Mouse (Mus musculus): ENCODE results near the gene Trem2. TPM values are rescaled to one million over a fixed set of nuclear protein-coding genes. Genes with fewer than 3 reads are reported as not detected.
"Not testable (repeated sequence)": the region's sequence is repeated elsewhere in the genome, so short reads cannot be mapped to it uniquely, and the experiment has no call there.

Trem2 gene
- polyA plus RNA-seq, 1 experiment from 2014 or later, result 3.0 TPM

DNA sequence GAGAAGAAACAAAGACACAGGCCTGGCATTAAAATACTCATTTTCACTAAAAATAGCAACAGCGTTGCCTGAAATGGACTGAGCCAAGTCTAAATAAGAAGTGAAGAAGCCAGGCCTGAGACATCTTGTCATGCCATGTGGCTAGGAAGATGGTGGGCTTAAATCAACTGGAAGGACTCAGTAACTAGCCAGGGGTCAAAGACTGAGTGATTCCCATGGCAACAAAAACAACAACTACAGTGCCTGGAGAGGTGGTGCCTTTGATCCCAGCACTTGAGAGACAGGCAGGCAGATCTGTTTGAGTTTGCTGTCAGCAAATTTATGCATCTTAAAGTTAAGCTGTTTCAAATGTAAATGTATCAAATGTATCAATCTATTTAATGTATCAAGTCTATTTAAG, 5.9 kb upstream of the Trem2 start:
- WGBS (ENCODE audit: insufficient replicate concordance), result 84% methylated on average over 1 of the region's 1 CpGs
- no peak for ATAC-seq (ENCODE audit: low read depth)
- no peak overlapping the region for H3K4me3 ChIP-seq (ENCODE audit: low read depth, low read length)
- H3K4me2 ChIP-seq (ENCODE audit: low read depth, low read length), result no peak overlapping the region
- H3K9ac ChIP-seq (ENCODE audit: low read depth, low read length), result no peak overlapping the region
- H3K4me1 ChIP-seq (ENCODE audit: control insufficient read depth, low read depth, low read length), result peaks cover 2% of the 10 kb centered on the region; the same call in 1 of the 2 replicates
- H3K9me3 ChIP-seq (replicated peaks; ENCODE audit: control insufficient read depth, low read length), result no peaks in the 10 kb centered on the region
- H3K27ac ChIP-seq (ENCODE audit: low read length), result no peak overlapping the region
- no peaks in the 10 kb centered on the region for H3K36me3 ChIP-seq (ENCODE audit: control insufficient read depth, insufficient read depth)
- H3K27me3 ChIP-seq (ENCODE audit: control insufficient read depth, insufficient read depth, low read depth, low read length), result no peaks in the 10 kb centered on the region

DNA sequence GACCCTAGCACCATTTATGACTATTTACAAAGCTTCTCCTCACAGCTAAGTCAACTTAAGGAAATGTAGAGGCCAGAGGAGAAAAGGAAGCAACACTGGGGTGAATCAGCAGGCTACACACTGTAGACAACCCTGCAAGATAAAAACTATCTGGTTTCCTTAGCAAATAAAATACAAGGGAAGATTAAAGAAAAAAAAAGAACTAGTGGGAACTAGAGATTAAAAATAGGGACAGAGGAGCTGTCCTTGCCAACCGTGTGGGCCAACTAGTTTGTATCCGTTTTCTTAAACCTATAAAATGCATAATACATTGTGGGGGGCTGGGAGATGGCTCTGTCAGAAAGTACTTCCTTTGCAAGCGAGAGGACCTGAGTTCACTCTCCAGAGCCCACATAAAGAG, 4.3 kb upstream of the Trem2 start:
- H3K27ac ChIP-seq (ENCODE audit: low read length), result no peak overlapping the region
- H3K4me1 ChIP-seq (ENCODE audit: control insufficient read depth, low read depth, low read length), result peaks cover 2% of the 10 kb centered on the region; the same call in 1 of the 2 replicates
- WGBS (ENCODE audit: insufficient replicate concordance), result 13% methylated on average over 3 of the region's 3 CpGs
- no peaks in the 10 kb centered on the region for H3K9me3 ChIP-seq (replicated peaks; ENCODE audit: control insufficient read depth, low read length)
- peak; percentile 41; the same call in 1 of the 2 replicates for ATAC-seq (ENCODE audit: low read depth)
- no peak overlapping the region for H3K9ac ChIP-seq (ENCODE audit: low read depth, low read length)
- no peak overlapping the region for H3K4me3 ChIP-seq (ENCODE audit: low read depth, low read length)
- H3K4me2 ChIP-seq (ENCODE audit: low read depth, low read length), result no peak overlapping the region
- no peaks in the 10 kb centered on the region for H3K36me3 ChIP-seq (ENCODE audit: control insufficient read depth, insufficient read depth)
- H3K27me3 ChIP-seq (ENCODE audit: control insufficient read depth, insufficient read depth, low read depth, low read length), result no peaks in the 10 kb centered on the region

DNA sequence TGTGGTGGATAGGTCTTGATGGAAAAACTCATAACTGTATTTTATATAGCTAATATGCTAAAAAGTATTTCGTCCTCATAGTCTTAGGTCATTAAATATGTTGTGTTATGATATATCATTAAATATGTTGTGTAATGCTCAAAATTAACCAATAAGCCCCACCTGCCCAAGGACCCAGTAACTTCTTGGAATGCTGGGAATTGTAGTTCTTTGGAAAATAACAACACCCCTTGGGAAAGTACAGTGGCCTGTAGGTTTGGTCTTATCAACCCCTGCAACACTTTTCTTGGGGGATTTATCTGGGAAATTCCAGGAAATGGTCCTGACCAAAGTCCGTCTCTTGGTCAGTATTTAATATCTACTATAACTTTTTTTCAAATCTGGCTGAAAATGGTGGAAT, 3.1 kb upstream of the Trem2 start:
- Histone ChIP-seq H3K4me3 (ENCODE audit: low read depth, low read length) (no peak overlapping the region), H3K27me3 (ENCODE audit: control insufficient read depth, insufficient read depth, low read depth, low read length) (no peaks in the 10 kb centered on the region), H3K9ac (ENCODE audit: low read depth, low read length) (no peak overlapping the region), H3K36me3 (ENCODE audit: control insufficient read depth, insufficient read depth) (no peaks in the 10 kb centered on the region), H3K4me1 (ENCODE audit: control insufficient read depth, low read depth, low read length) (peaks cover 2% of the 10 kb centered on the region; the same call in 1 of the 2 replicates), H3K4me2 (ENCODE audit: low read depth, low read length) (no peak overlapping the region), H3K27ac (ENCODE audit: low read length) (no peak overlapping the region), H3K9me3 (replicated peaks; ENCODE audit: control insufficient read depth, low read length) (no peaks in the 10 kb centered on the region)
- no peak for ATAC-seq (ENCODE audit: low read depth)
- WGBS (ENCODE audit: insufficient replicate concordance), result 50% methylated on average over 2 of the region's 2 CpGs

DNA sequence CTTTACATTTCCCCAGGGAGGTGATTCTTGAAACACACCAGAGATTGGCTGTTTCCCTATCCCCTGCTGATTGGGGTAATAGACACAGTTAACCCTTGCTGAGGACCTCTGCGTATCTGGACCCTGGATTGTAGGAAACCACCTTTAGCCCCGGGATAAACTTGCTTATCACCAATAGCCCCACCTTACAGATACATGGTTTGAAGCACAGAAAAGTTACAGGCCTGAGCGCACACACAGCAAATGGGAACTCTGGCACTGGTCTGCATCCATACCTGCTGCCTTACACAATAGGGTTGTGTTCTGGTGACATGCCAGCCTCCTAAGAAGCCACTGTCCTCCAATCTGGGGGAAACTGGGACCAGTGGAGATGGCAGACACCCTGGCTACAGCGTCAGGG, 377 bp upstream of the Trem2 start:
- 60% methylated on average over 4 of the region's 4 CpGs for WGBS (ENCODE audit: insufficient replicate concordance)
- no peaks in the 10 kb centered on the region for H3K27me3 ChIP-seq (ENCODE audit: control insufficient read depth, insufficient read depth, low read depth, low read length)
- H3K9ac ChIP-seq (ENCODE audit: low read depth, low read length), result no peak overlapping the region
- H3K36me3 ChIP-seq (ENCODE audit: control insufficient read depth, insufficient read depth), result no peaks in the 10 kb centered on the region
- H3K4me3 ChIP-seq (ENCODE audit: low read depth, low read length), result no peak overlapping the region
- H3K4me1 ChIP-seq (ENCODE audit: control insufficient read depth, low read depth, low read length), result peaks cover 2% of the 10 kb centered on the region; the same call in 1 of the 2 replicates
- H3K27ac ChIP-seq (ENCODE audit: low read length), result no peak overlapping the region
- no peak for ATAC-seq (ENCODE audit: low read depth)
- no peak overlapping the region for H3K4me2 ChIP-seq (ENCODE audit: low read depth, low read length)
- no peaks in the 10 kb centered on the region for H3K9me3 ChIP-seq (replicated peaks; ENCODE audit: control insufficient read depth, low read length)

DNA sequence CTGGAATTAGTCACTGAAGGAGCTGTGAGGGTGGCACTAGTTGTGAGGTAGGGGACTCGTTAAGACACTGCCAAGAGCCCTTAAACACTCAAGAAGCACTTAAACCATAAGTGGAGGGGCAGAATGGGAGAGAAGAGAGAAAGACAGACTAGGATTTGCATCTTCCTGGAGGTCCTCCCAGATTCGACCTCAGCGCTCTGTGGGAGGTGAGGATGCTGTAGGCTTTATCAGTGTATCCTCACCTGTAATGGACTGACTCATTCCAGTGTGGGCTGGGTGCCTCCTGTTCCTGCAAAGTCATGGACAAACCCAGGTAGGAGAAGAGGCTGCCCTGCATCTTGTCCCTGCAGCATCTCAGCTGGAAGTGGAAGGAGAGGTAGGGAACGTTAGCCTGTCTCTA, 633 bp downstream of the Trem2 start:
- no peaks in the 10 kb centered on the region for H3K36me3 ChIP-seq (ENCODE audit: control insufficient read depth, insufficient read depth)
- no peak for ATAC-seq (ENCODE audit: low read depth)

DNA sequence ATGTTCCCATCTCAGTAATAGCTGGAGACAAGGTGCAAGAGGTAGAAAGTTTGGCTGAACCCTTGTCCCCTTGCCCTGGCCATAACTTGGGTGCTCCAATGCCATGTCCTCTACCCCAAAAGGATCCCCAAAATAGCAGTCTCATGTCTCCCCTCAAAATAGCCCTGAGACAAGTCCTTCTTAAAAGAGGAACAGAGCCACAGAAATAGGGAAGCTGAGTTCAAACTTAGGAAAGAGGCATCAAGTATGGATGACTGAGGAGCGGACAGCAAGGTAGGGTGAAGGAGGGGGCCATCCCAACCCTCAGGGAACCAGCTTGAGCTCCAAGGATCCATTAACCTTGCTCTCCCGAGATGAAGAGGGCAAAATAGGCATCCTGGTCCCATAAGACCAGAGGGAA, 1.1 kb downstream of the Trem2 start:
- no peak overlapping the region for H3K4me3 ChIP-seq (ENCODE audit: low read depth, low read length)
- 42% methylated on average over 2 of the region's 2 CpGs for WGBS (ENCODE audit: insufficient replicate concordance)

More for the DNA sequence above, 633 bp downstream of the Trem2 start:
- Histone ChIP-seq H3K27me3 (ENCODE audit: control insufficient read depth, insufficient read depth, low read depth, low read length) (no peaks in the 10 kb centered on the region), H3K4me3 (ENCODE audit: low read depth, low read length) (no peak overlapping the region), H3K9me3 (replicated peaks; ENCODE audit: control insufficient read depth, low read length) (no peaks in the 10 kb centered on the region), H3K4me2 (ENCODE audit: low read depth, low read length) (no peak overlapping the region), H3K9ac (ENCODE audit: low read depth, low read length) (no peak overlapping the region), H3K4me1 (ENCODE audit: control insufficient read depth, low read depth, low read length) (peaks cover 2% of the 10 kb centered on the region; the same call in 1 of the 2 replicates), H3K27ac (ENCODE audit: low read length) (no peak overlapping the region)
- 50% methylated on average over 4 of the region's 4 CpGs for WGBS (ENCODE audit: insufficient replicate concordance)

DNA sequence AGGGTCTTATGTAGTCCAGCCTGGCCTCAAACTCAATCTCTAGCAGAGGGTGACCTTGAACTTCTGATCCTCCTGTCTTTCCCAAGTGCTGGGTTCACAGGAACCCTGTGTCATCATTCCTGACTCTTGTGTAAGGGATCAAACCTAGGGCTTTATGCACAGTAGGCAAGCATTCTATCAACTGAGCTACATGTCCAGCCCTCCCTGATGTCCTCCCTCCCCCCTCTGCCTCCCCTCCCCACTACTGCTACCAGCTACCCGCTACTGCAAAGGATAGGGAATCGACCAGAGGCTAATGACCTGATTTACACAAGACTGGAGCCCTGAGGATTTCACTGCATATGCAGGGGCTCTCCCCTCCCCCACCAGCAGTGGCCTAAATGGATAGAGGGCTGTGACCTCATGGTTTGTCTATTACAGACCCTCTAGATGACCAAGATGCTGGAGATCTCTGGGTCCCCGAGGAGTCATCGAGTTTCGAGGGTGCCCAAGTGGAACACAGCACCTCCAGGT, 4.5 kb downstream of the Trem2 start:
- Histone ChIP-seq H3K27ac (ENCODE audit: low read length) (no peak overlapping the region), H3K9ac (ENCODE audit: low read depth, low read length) (no peak overlapping the region), H3K9me3 (replicated peaks; ENCODE audit: control insufficient read depth, low read length) (no peaks in the 10 kb centered on the region), H3K27me3 (ENCODE audit: control insufficient read depth, insufficient read depth, low read depth, low read length) (no peaks in the 10 kb centered on the region), H3K4me3 (ENCODE audit: low read depth, low read length) (no peak overlapping the region), H3K4me1 (ENCODE audit: control insufficient read depth, low read depth, low read length) (no peaks in the 10 kb centered on the region), H3K36me3 (ENCODE audit: control insufficient read depth, insufficient read depth) (no peaks in the 10 kb centered on the region), H3K4me2 (ENCODE audit: low read depth, low read length) (no peak overlapping the region)
- WGBS (ENCODE audit: insufficient replicate concordance), result 63% methylated on average over 5 of the region's 5 CpGs
- ATAC-seq (ENCODE audit: low read depth), result no peak

More for the DNA sequence above, 1.1 kb downstream of the Trem2 start:
- Histone ChIP-seq H3K9me3 (replicated peaks; ENCODE audit: control insufficient read depth, low read length) (no peaks in the 10 kb centered on the region), H3K4me2 (ENCODE audit: low read depth, low read length) (no peak overlapping the region), H3K36me3 (ENCODE audit: control insufficient read depth, insufficient read depth) (no peaks in the 10 kb centered on the region), H3K27ac (ENCODE audit: low read length) (no peak overlapping the region), H3K27me3 (ENCODE audit: control insufficient read depth, insufficient read depth, low read depth, low read length) (no peaks in the 10 kb centered on the region), H3K4me1 (ENCODE audit: control insufficient read depth, low read depth, low read length) (no peaks in the 10 kb centered on the region; the same call in 1 of the 2 replicates), H3K9ac (ENCODE audit: low read depth, low read length) (no peak overlapping the region)
- no peak for ATAC-seq (ENCODE audit: low read depth)

DNA sequence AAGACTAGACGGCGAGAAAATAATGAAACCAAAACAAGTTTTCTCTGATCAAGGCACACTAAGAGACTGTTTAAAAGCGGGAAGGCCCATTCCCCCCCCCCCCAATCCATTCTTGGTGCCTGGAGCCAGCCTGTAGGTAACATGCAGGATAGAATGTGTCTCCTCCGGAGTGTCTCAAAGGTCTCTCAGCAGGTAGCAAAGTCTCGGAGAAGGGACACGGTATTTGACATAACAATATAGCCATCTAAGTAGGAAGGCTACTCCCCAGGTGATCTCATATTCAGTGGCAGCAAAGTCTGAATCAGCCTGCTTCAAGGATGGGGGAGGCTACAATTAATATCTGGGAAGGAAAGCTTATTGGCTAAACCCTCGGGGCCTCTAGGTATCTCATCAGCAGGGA, 6.8 kb downstream of the Trem2 start:
- not testable (repeated sequence) for H3K36me3 ChIP-seq (ENCODE audit: control insufficient read depth, insufficient read depth); ATAC-seq (ENCODE audit: low read depth); H3K27ac ChIP-seq (ENCODE audit: low read length); H3K9ac ChIP-seq (ENCODE audit: low read depth, low read length); H3K27me3 ChIP-seq (ENCODE audit: control insufficient read depth, insufficient read depth, low read depth, low read length); H3K4me3 ChIP-seq (ENCODE audit: low read depth, low read length); H3K4me2 ChIP-seq (ENCODE audit: low read depth, low read length); H3K4me1 ChIP-seq (ENCODE audit: control insufficient read depth, low read depth, low read length); H3K9me3 ChIP-seq (replicated peaks; ENCODE audit: control insufficient read depth, low read length)
- WGBS (ENCODE audit: insufficient replicate concordance), result 74% methylated on average over 7 of the region's 7 CpGs

DNA sequence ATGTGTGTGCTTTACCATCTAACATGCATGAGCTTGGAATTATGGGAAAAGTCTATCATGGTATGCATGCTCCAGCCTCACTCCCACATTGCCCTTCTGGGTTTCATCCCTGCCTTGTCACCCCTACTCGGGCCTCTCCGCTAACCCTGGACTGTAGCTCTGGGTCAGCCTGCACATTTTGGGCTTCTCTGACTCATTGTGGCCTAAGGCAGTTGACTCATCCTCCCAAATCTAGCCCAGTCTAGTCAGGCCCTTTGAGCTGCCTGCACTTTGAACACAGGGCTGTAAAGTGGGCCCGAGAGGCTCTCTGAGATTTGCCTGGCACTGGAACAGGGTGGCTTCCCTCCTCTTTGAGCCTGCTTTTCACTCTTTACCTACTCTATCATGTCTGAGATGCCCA, 9.6 kb downstream of the Trem2 start:
- no peaks in the 10 kb centered on the region for H3K27me3 ChIP-seq (ENCODE audit: control insufficient read depth, insufficient read depth, low read depth, low read length)
- H3K4me3 ChIP-seq (ENCODE audit: low read depth, low read length), result no peak overlapping the region
- WGBS (ENCODE audit: insufficient replicate concordance), result 70% methylated on average over 3 of the region's 3 CpGs
- H3K4me2 ChIP-seq (ENCODE audit: low read depth, low read length), result no peak overlapping the region
- peaks cover 6% of the 10 kb centered on the region for H3K4me1 ChIP-seq (ENCODE audit: control insufficient read depth, low read depth, low read length)
- H3K9me3 ChIP-seq (replicated peaks; ENCODE audit: control insufficient read depth, low read length), result no peaks in the 10 kb centered on the region
- ATAC-seq (ENCODE audit: low read depth), result no peak
- H3K36me3 ChIP-seq (ENCODE audit: control insufficient read depth, insufficient read depth), result no peaks in the 10 kb centered on the region
- H3K27ac ChIP-seq (ENCODE audit: low read length), result no peak overlapping the region
- no peak overlapping the region for H3K9ac ChIP-seq (ENCODE audit: low read depth, low read length)
